ENCODE assay signal across 8 mouse cellular contexts in genomic region chr12:73046607-73047180, GRCm38 (mm10). TPM values are rescaled to one million over a fixed set of nuclear protein-coding genes. Genes with fewer than 3 reads are reported as not detected.
A peak's percentile ranks its signal among the peaks of the same experiment; 100 is the strongest.
DNase-seq lines count a peak whose midpoint lies in the region; ATAC-seq and TF ChIP-seq lines count a peak whose summit lies in the region.

No protein-coding gene starts in this region.

- no peaks in the 10 kb centered on the region for H3K36me3 ChIP-seq in intestine, embryonic 15.5 days
- no peaks in the 10 kb centered on the region for H3K36me3 ChIP-seq in liver, postnatal 0 days (replicated peaks; ENCODE audit: insufficient read depth, low read length)
- no peaks in the 10 kb centered on the region for H3K36me3 ChIP-seq in neural tube, embryonic 13.5 days

- DNase-seq in layer of hippocampus, postnatal 36 days = peak; percentile 37 to 38
- no peak for DNase-seq in layer of hippocampus, postnatal 25 days (ENCODE audit: extremely low spot score in 1 of 2, low spot score in 1 of 2)
- peak; percentile 63 for DNase-seq in liver, postnatal 0 days
- peak; percentile 65 for DNase-seq in urinary bladder, adult 2 months (ENCODE audit: low spot score)

- no peak overlapping the region for H3K27ac ChIP-seq in intestine, embryonic 15.5 days
- H3K27ac ChIP-seq in liver, postnatal 0 days (ENCODE audit: low read depth) = no peak overlapping the region
- peak overlapping the region; percentile 62 for H3K27ac ChIP-seq in neural tube, embryonic 13.5 days (replicated peaks)

- H3K4me2 ChIP-seq in intestine, embryonic 15.5 days (replicated peaks) = peak overlapping the region; percentile 86
- peak overlapping the region; percentile 79 for H3K4me2 ChIP-seq in liver, postnatal 0 days (ENCODE audit: low read depth, low read length)
- H3K4me2 ChIP-seq in neural tube, embryonic 13.5 days = peak overlapping the region; percentile 53

- no peak overlapping the region for H3K9ac ChIP-seq in intestine, embryonic 15.5 days
- H3K9ac ChIP-seq in liver, postnatal 0 days (replicated peaks) = no peak overlapping the region
- H3K9ac ChIP-seq in neural tube, embryonic 13.5 days = peak overlapping the region; percentile 69

- no peak for TF ChIP-seq CTCF in liver, postnatal 0 days (IDR thresholded peaks at IDR 0.05; ENCODE audit: low read depth)

- TF ChIP-seq EP300 in liver, postnatal 0 days (IDR thresholded peaks at IDR 0.05; ENCODE audit: low read depth) = no peak

- peak; percentile 78 for ATAC-seq in common myeloid progenitor, adult 5-6 weeks (replicated peaks; ENCODE audit: low read depth, poor library complexity, severe bottlenecking)
- peak; percentile 81 for ATAC-seq in granulocyte monocyte progenitor cell, adult 5-6 weeks (replicated peaks; ENCODE audit: poor library complexity, severe bottlenecking)
- ATAC-seq in intestine, embryonic 15.5 days = peak; percentile 85
- peak; percentile 65 for ATAC-seq in liver, postnatal 0 days
- peak; percentile 80 for ATAC-seq in neural tube, embryonic 13.5 days (ENCODE audit: low read depth)

- peaks cover 24% of the 10 kb centered on the region for H3K4me1 ChIP-seq in intestine, embryonic 15.5 days (replicated peaks)
- peaks cover 19% of the 10 kb centered on the region for H3K4me1 ChIP-seq in liver, postnatal 0 days (ENCODE audit: insufficient read depth)
- peaks cover 29% of the 10 kb centered on the region for H3K4me1 ChIP-seq in neural tube, embryonic 13.5 days (replicated peaks)

- peak overlapping the region; percentile 40 for H3K4me3 ChIP-seq in intestine, embryonic 15.5 days (replicated peaks)
- H3K4me3 ChIP-seq in liver, postnatal 0 days (ENCODE audit: low read depth, low read length) = peak overlapping the region; percentile 44
- peak overlapping the region; percentile 44 for H3K4me3 ChIP-seq in neural tube, embryonic 13.5 days

- H3K9me3 ChIP-seq in intestine, embryonic 15.5 days = no peaks in the 10 kb centered on the region
- H3K9me3 ChIP-seq in liver, postnatal 0 days (ENCODE audit: low read length) = no peaks in the 10 kb centered on the region
- H3K9me3 ChIP-seq in neural tube, embryonic 13.5 days = no peaks in the 10 kb centered on the region

- under 1% methylated on average over 38 of the region's 38 CpGs for WGBS in intestine, embryonic 15.5 days
- WGBS in liver, postnatal 0 days (ENCODE audit: insufficient replicate concordance) = 0% methylated on average over 38 of the region's 38 CpGs
- under 1% methylated on average over 38 of the region's 38 CpGs for WGBS in neural tube, embryonic 13.5 days

- H3K27me3 ChIP-seq in intestine, embryonic 15.5 days (replicated peaks) = peaks cover 84% of the 10 kb centered on the region
- H3K27me3 ChIP-seq in liver, postnatal 0 days (ENCODE audit: insufficient read depth, low read length) = peaks cover 99% of the 10 kb centered on the region
- H3K27me3 ChIP-seq in neural tube, embryonic 13.5 days = peaks cover 99% of the 10 kb centered on the region

RNA-seq across cellular contexts. Expression of gene Six1, which starts 7.0 kb away (rescaled TPM):
- total RNA-seq in layer of hippocampus, postnatal 36 days (2021) = under 1 TPM in 1 of 2 experiments, not detected in 1; 0.22 TPM
- total RNA-seq in layer of hippocampus, postnatal 25 days (2021) = not detected
- total RNA-seq in common myeloid progenitor, adult 5-6 weeks (2017) = 0.27 TPM in 1 of 2 replicates, not detected in the other
- total RNA-seq in granulocyte monocyte progenitor cell, adult 5-6 weeks (2014; fragmentation: Nextera tagmentation) = not detected in 2 replicates
- total RNA-seq in granulocyte monocyte progenitor cell, adult 5-6 weeks (2017) = 0.30 TPM in 1 of 2 replicates, not detected in the other
- 0.19 and 0.40 TPM in 2 replicates for polyA plus RNA-seq in intestine, embryonic 15.5 days (2015; fragmentation: Nextera tagmentation; extraction: Ambion mirVana)
- polyA plus RNA-seq in liver, postnatal 0 days (2015; fragmentation: Nextera tagmentation; extraction: Ambion mirVana) = 0.04 and 0.17 TPM in 2 replicates
- polyA plus RNA-seq in neural tube, embryonic 13.5 days (2015; fragmentation: Nextera tagmentation; extraction: Ambion mirVana) = 8.8 and 13.9 TPM in 2 replicates
- polyA plus RNA-seq in urinary bladder, adult 2 months (2012; rRNA removed) = 1.1 and 1.8 TPM in 2 replicates

Comparison
In these comparisons a context has a peak if more than half of its experiments do, and no peak if none do; other contexts are left out.
1. DNase-seq: peak in layer of hippocampus, postnatal 36 days (2 of 2), liver, postnatal 0 days (single experiment) and urinary bladder, adult 2 months (single experiment); none in layer of hippocampus, postnatal 25 days (0 of 2).
2. Peak in every context shown above with its lines, with median percentiles within 50 percentile points of each other: ATAC-seq, H3K4me2 ChIP-seq and H3K4me3 ChIP-seq.